Mouse (Mus musculus) cortical plate, adult 2 months (tissue): Measurements from ENCODE around the gene Trim26.

Experiments used
- CTCF ChIP-seq: fragments of 200-500 bp; IDR thresholded peaks from 2 replicates; pipeline ENCODE4 v1.5.1; 2011; ENCODE audit warnings: mild to moderate bottlenecking, control low read depth, low read length; ENCODE audit not compliant: insufficient read depth; ENCODE audit errors: extremely low read depth
- POLR2A ChIP-seq: fragments of 200-500 bp; IDR thresholded peaks from 2 replicates; pipeline ENCODE4 v1.6.1; 2011; ENCODE audit warnings: mild to moderate bottlenecking, low read length, control low read depth; ENCODE audit not compliant: insufficient read depth; ENCODE audit errors: extremely low read depth

GRCm38 (mm10) chr17:36840961-36841445 is 4.1 kb downstream of the Trim26 start:
- no peak for TF ChIP-seq CTCF
- no peak for TF ChIP-seq POLR2A
